Mouse (Mus musculus): Measurements from ENCODE around the gene Hmgcll1. TPM values are rescaled to one million over a fixed set of nuclear protein-coding genes. Genes with fewer than 3 reads are reported as not detected.

The Hmgcll1 gene
- polyA plus RNA-seq (2015; fragmentation: Nextera tagmentation; extraction: Ambion mirVana), result 15.3 and 20.9 TPM in 2 replicates

- no peaks in the 10 kb centered on the region for H3K36me3 ChIP-seq (ENCODE audit: control insufficient read depth, insufficient read depth)
- no peaks in the 10 kb centered on the region; the same call in 1 of the 2 replicates for H3K27me3 ChIP-seq (replicated peaks; ENCODE audit: control insufficient read depth, insufficient read depth, low read length)
- H3K27ac ChIP-seq (ENCODE audit: low read length), result peak within 1 kb of the TSS; percentile 82
- ATAC-seq, result peak; percentile 82
- peak within 1 kb of the TSS; percentile 75 for H3K4me2 ChIP-seq (ENCODE audit: low read length)
- no peaks in the 10 kb centered on the region for H3K9me3 ChIP-seq (ENCODE audit: control insufficient read depth, low read length)
- H3K9ac ChIP-seq (replicated peaks; ENCODE audit: low read depth, low read length), result peak within 1 kb of the TSS; percentile 81
- WGBS, result 3% methylated on average over 40 of the region's 40 CpGs
- peak within 1 kb of the TSS; percentile 59 for H3K4me3 ChIP-seq (replicated peaks; ENCODE audit: low read length)
- peaks cover 10% of the 10 kb centered on the region for H3K4me1 ChIP-seq (replicated peaks; ENCODE audit: control insufficient read depth, insufficient read depth, low read length)
These were observed at the start of gene Hmgcll1 for GRCm38 (mm10) chr9:76014631-76015531. TSS of gene Hmgcll1 (plus strand) at chr9:76014855.

- no peak overlapping the region for H3K9ac ChIP-seq (replicated peaks; ENCODE audit: low read depth, low read length)
- H3K36me3 ChIP-seq (ENCODE audit: control insufficient read depth, insufficient read depth), result no peaks in the 10 kb centered on the region
- ATAC-seq, result no peak
- no peak overlapping the region for H3K27ac ChIP-seq (ENCODE audit: low read length)
- H3K9me3 ChIP-seq (ENCODE audit: control insufficient read depth, low read length), result no peaks in the 10 kb centered on the region
- no peak overlapping the region for H3K4me3 ChIP-seq (replicated peaks; ENCODE audit: low read length)
- H3K27me3 ChIP-seq (replicated peaks; ENCODE audit: control insufficient read depth, insufficient read depth, low read length), result no peaks in the 10 kb centered on the region
- 48% methylated on average over 1 of the region's 1 CpGs for WGBS
- no peaks in the 10 kb centered on the region for H3K4me1 ChIP-seq (replicated peaks; ENCODE audit: control insufficient read depth, insufficient read depth, low read length)
- no peak overlapping the region for H3K4me2 ChIP-seq (ENCODE audit: low read length)
These were observed 34.6 kb upstream of the Hmgcll1 start for GRCm38 (mm10) chr9:75980097-75980496.

GRCm38 (mm10) chr9:75981139-75981538, 33.5 kb upstream of the Hmgcll1 start:
- no peak for ATAC-seq
- Histone ChIP-seq H3K36me3 (ENCODE audit: control insufficient read depth, insufficient read depth) (no peaks in the 10 kb centered on the region), H3K4me2 (ENCODE audit: low read length) (no peak overlapping the region), H3K4me3 (replicated peaks; ENCODE audit: low read length) (no peak overlapping the region), H3K4me1 (replicated peaks; ENCODE audit: control insufficient read depth, insufficient read depth, low read length) (no peaks in the 10 kb centered on the region), H3K27me3 (replicated peaks; ENCODE audit: control insufficient read depth, insufficient read depth, low read length) (no peaks in the 10 kb centered on the region), H3K9me3 (ENCODE audit: control insufficient read depth, low read length) (no peaks in the 10 kb centered on the region), H3K9ac (replicated peaks; ENCODE audit: low read depth, low read length) (no peak overlapping the region), H3K27ac (ENCODE audit: low read length) (no peak overlapping the region)
- WGBS, result 90% methylated on average over 1 of the region's 1 CpGs

- no peak overlapping the region for H3K9ac ChIP-seq (replicated peaks; ENCODE audit: low read depth, low read length)
- WGBS, result 89% methylated on average over 4 of the region's 4 CpGs
- no peak overlapping the region for H3K27ac ChIP-seq (ENCODE audit: low read length)
- no peaks in the 10 kb centered on the region for H3K27me3 ChIP-seq (replicated peaks; ENCODE audit: control insufficient read depth, insufficient read depth, low read length)
- no peaks in the 10 kb centered on the region for H3K36me3 ChIP-seq (ENCODE audit: control insufficient read depth, insufficient read depth)
- no peaks in the 10 kb centered on the region for H3K9me3 ChIP-seq (ENCODE audit: control insufficient read depth, low read length)
- no peak overlapping the region for H3K4me3 ChIP-seq (replicated peaks; ENCODE audit: low read length)
- ATAC-seq, result no peak
- H3K4me2 ChIP-seq (ENCODE audit: low read length), result no peak overlapping the region
- H3K4me1 ChIP-seq (replicated peaks; ENCODE audit: control insufficient read depth, insufficient read depth, low read length), result no peaks in the 10 kb centered on the region
These were observed 25.2 kb upstream of the Hmgcll1 start for GRCm38 (mm10) chr9:75989491-75989890.

- Histone ChIP-seq H3K9me3 (ENCODE audit: control insufficient read depth, low read length) (no peaks in the 10 kb centered on the region), H3K27ac (ENCODE audit: low read length) (no peak overlapping the region), H3K4me3 (replicated peaks; ENCODE audit: low read length) (no peak overlapping the region), H3K27me3 (replicated peaks; ENCODE audit: control insufficient read depth, insufficient read depth, low read length) (no peaks in the 10 kb centered on the region), H3K36me3 (ENCODE audit: control insufficient read depth, insufficient read depth) (no peaks in the 10 kb centered on the region), H3K4me1 (replicated peaks; ENCODE audit: control insufficient read depth, insufficient read depth, low read length) (peaks cover 11% of the 10 kb centered on the region), H3K9ac (replicated peaks; ENCODE audit: low read depth, low read length) (no peak overlapping the region), H3K4me2 (ENCODE audit: low read length) (no peak overlapping the region)
- 33% methylated on average over 2 of the region's 2 CpGs for WGBS
- peak; percentile 54 for ATAC-seq
These were observed 15.8 kb upstream of the Hmgcll1 start for GRCm38 (mm10) chr9:75998791-75999350.

- no peak overlapping the region for H3K9ac ChIP-seq (replicated peaks; ENCODE audit: low read depth, low read length)
- no peak overlapping the region for H3K27ac ChIP-seq (ENCODE audit: low read length)
- H3K36me3 ChIP-seq (ENCODE audit: control insufficient read depth, insufficient read depth), result no peaks in the 10 kb centered on the region
- H3K4me1 ChIP-seq (replicated peaks; ENCODE audit: control insufficient read depth, insufficient read depth, low read length), result peaks cover 11% of the 10 kb centered on the region
- ATAC-seq, result peak; percentile 85
- H3K9me3 ChIP-seq (ENCODE audit: control insufficient read depth, low read length), result no peaks in the 10 kb centered on the region
- peak overlapping the region; percentile 32 for H3K4me2 ChIP-seq (ENCODE audit: low read length)
- WGBS, result 24% methylated on average over 10 of the region's 10 CpGs
- no peaks in the 10 kb centered on the region for H3K27me3 ChIP-seq (replicated peaks; ENCODE audit: control insufficient read depth, insufficient read depth, low read length)
- H3K4me3 ChIP-seq (replicated peaks; ENCODE audit: low read length), result no peak overlapping the region
These were observed 13.5 kb upstream of the Hmgcll1 start for GRCm38 (mm10) chr9:76000876-76001858.

GRCm38 (mm10) chr9:76003066-76003465, 11.6 kb upstream of the Hmgcll1 start:
- no peaks in the 10 kb centered on the region for H3K27me3 ChIP-seq (replicated peaks; ENCODE audit: control insufficient read depth, insufficient read depth, low read length)
- ATAC-seq, result no peak
- WGBS, result 84% methylated on average over 3 of the region's 3 CpGs
- H3K27ac ChIP-seq (ENCODE audit: low read length), result no peak overlapping the region
- H3K4me1 ChIP-seq (replicated peaks; ENCODE audit: control insufficient read depth, insufficient read depth, low read length), result peaks cover 11% of the 10 kb centered on the region
- H3K4me3 ChIP-seq (replicated peaks; ENCODE audit: low read length), result no peak overlapping the region
- H3K36me3 ChIP-seq (ENCODE audit: control insufficient read depth, insufficient read depth), result no peaks in the 10 kb centered on the region
- H3K9ac ChIP-seq (replicated peaks; ENCODE audit: low read depth, low read length), result no peak overlapping the region
- H3K4me2 ChIP-seq (ENCODE audit: low read length), result no peak overlapping the region
- no peaks in the 10 kb centered on the region for H3K9me3 ChIP-seq (ENCODE audit: control insufficient read depth, low read length)

- no peak for ATAC-seq
- H3K27ac ChIP-seq (ENCODE audit: low read length), result no peak overlapping the region
These were observed 11.0 kb upstream of the Hmgcll1 start for GRCm38 (mm10) chr9:76003637-76004036.

More at GRCm38 (mm10) chr9:76003637-76004036, 11.0 kb upstream of the Hmgcll1 start:
- H3K4me2 ChIP-seq (ENCODE audit: low read length), result no peak overlapping the region
- no peaks in the 10 kb centered on the region for H3K36me3 ChIP-seq (ENCODE audit: control insufficient read depth, insufficient read depth)
- H3K9me3 ChIP-seq (ENCODE audit: control insufficient read depth, low read length), result no peaks in the 10 kb centered on the region
- peaks cover 11% of the 10 kb centered on the region for H3K4me1 ChIP-seq (replicated peaks; ENCODE audit: control insufficient read depth, insufficient read depth, low read length)
- no peaks in the 10 kb centered on the region for H3K27me3 ChIP-seq (replicated peaks; ENCODE audit: control insufficient read depth, insufficient read depth, low read length)
- no peak overlapping the region for H3K9ac ChIP-seq (replicated peaks; ENCODE audit: low read depth, low read length)
- 80% methylated on average over 6 of the region's 6 CpGs for WGBS
- H3K4me3 ChIP-seq (replicated peaks; ENCODE audit: low read length), result no peak overlapping the region
